Mouse (Mus musculus) heart, adult 2 months (tissue): ENCODE results near the gene Zfp286.

ENCODE experiments used
- CTCF ChIP-seq: fragments of 200-600 bp; IDR thresholded peaks from 2 replicates; pipeline ENCODE4 v1.8.1; 2022; ENCODE audit warnings: antibody characterized with exemption, mild to moderate bottlenecking, moderate library complexity
- EP300 ChIP-seq: fragments of 200-500 bp; IDR thresholded peaks from 2 replicates; pipeline ENCODE4 v1.6.1; 2011; ENCODE audit warnings: low read depth, low read length, control low read depth; ENCODE audit not compliant: insufficient read depth
- POLR2A ChIP-seq: fragments of 200-500 bp; IDR thresholded peaks from 2 replicates; pipeline ENCODE4 v1.6.1; 2011; ENCODE audit warnings: mild to moderate bottlenecking, low read depth, low read length, control low read depth; ENCODE audit not compliant: insufficient read depth

DNA sequence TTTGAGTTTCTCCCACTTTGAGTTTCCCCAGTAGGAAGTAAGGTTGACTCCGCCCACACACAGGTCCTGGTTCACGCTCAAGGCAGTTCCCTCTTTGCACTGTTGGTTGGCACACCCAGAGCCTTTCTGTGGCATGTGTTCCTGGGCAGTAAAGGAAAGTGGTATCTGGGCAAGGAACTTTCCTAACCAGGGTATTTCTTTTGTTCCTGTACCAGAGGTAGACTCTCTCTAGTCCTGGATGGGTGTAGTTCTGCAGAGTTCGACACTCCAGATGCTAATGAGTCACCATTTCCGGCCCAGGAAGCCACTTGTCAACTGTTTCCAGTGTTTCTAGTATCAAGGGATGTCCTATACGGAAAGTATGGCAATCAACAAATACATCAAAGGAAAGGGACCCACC, 32.6 kb upstream of the Zfp286 start:
- TF ChIP-seq EP300 (no peak), CTCF (no peak), POLR2A (no peak)
